Mouse (Mus musculus): ENCODE measurements around the gene Crtam.

Gene Crtam

DNA sequence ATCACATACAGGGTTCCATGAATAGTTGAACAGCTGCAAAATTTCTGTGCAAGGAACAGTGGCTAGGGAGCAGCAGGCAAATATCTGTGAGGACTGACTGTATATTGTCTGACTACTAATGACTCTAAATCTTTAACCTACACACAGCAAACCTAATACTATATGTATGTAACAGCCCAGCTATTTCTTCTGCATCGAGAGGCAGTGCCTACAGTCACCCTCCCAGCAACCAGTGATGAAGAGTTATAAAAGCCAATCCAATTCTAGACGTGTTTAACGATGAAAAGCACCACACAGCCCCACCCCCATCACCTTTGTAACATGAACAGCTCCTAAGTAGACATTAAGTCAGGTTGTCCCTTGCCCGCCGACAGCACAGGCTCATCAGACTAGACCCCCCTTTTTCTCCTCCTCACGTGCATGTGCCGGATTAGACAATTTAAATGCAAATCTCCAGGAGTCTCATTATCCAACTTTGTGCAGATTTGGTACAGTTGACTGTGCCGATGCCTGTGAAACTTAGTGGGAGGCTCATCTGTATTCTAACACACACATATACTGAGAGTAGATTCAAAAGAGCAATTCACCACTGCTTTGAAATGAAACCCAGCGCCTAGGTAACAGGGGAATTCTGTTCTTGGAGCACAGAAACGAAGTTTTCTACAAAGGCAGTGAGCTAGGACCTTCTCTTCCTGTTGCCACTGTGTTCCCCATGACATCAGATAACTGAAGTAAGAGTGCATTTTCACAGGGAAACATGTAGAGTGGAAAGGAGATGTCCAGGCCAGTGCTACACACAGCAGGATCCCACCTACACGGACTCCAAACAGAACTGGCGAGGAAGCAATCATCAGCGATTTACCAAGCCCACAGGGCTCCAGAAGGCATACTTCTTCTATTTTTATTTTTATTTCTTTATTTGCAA lies 7.3 kb upstream of the Crtam start:
- DNase-seq (ENCODE audit: low read depth, low spot score) = no peak

DNA sequence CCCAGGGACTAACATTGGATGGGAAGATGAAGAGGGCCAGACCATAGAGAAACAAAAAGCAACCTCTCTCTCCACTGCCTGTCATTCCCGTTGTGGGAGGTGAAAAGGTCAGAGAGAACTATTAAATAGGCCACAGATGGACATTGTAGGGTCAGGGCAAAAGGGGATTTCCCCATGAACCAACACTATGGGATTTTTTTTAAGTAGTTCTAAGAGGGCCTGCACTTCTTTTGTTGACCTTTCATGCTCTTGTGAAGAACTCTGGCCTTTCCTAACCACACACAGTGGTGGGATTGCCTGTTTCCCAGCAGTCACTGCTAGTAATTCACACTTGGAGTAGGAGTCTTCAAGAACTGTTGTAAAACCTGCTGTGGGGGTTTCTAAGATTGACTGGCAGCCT lies 3.4 kb upstream of the Crtam start:
- no peak for DNase-seq (ENCODE audit: low read depth, low spot score)

DNA sequence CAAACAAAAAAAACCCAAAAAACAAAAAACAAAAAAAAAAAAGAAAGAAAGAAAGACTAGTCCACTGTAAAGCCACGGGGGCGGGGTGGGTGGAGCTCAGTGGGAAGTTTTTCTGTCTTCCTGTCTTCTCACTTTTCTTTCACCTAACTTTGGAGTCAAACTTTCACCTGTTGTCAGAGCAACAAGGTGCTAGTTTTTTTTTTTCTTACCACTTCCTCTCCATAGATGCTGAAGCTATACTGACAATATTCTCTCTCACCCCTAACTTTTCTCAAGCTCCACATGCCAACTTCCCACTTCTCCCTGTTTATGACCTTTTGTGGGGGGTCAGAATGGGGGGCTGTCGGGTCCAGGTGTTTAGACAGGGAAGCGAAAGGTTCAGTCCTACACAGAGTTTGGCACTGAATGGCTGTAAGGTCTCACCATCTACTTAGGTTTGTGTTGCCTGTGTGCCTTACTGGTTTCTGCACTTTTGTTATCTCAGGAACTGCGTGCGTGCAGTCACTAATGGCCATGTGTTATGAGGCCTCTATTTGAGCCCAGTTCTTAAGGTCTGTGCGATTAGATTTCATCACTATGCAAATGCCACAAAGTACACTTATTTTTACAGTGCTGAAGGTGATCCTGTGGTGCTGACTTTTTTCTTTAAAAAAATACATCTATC lies 7.2 kb downstream of the Crtam start:
- peak; percentile 71 for DNase-seq (ENCODE audit: low read depth, low spot score)

DNA sequence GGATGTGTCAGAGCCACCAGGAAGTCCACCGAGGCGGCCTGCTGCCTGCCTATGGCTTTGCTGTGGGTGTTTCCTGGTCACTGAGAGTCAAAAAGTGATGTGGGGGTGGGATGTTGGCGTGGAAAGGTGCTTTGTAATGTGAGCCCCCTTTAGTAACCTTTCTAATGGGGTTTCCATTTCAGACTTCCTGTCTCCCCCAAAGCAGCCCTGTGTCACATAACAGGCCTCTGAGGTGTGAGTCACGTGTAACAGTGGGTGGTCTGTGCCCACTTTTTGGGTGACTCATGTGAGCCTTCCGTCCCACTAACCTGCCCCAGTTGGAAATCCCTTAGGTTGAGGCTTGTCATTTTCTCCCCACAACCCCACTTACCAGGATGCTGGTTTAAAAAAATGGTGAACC lies 10.4 kb downstream of the Crtam start:
- peak; percentile 16 for DNase-seq (ENCODE audit: low read depth, low spot score)

- DNase-seq (ENCODE audit: low read depth, low spot score) = no peak
Observed at GRCm38 (mm10) chr9:40991511-40991910, 12.9 kb downstream of the Crtam start.

DNA sequence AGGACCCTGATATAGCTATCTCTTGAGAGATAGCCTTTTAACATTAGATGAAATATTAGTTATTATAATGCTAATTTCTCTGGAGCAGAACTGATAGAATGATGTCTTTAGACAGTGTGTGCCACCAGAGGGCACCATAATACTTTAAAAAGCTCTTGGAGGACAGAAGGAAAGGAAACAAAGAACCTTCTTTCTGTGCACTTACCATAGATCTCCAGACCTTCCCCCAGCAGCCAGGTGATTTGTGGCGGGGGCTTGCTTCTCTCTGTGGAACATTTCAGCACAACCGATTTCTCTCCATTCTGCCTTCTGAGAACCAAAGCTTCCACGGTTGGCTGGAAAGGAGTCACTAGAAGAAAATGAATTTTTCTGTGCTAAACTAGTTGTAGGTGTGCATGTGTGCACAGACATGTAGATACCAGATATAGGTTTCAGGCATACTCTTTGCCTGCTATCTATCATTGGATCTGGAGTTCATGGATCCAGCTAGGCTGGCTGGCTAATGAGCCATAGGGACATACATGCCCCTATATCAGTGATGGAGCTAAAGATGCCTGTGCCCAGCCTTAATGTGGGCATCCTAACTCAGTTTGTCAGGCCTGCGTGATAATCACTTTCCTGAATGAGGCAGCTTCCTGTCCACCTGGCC lies 14.4 kb downstream of the Crtam start:
- DNase-seq (ENCODE audit: low read depth, low spot score) = peak; percentile 81

DNA sequence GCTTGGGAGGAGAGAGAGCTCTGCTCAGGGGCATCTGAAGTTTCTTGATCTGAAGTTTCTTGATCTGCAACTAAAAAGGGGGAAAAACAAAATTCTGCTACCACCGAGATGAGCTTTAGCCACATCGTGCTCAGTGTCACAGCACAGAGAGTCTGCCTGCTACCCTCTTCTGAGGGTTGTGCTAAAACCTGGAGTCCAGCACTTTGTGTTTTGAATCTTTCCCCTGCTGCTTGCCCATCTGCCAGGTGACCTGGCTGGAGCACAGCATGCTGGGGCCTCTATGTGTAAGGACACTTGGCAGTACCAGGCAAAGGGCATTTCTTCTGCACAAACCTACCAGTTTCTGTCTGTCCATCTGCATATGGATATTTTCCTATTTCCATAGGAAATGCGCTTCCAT lies 20.1 kb downstream of the Crtam start:
- DNase-seq (ENCODE audit: low read depth, low spot score) = no peak

GRCm38 (mm10) chr9:40983758-40984157 lies 20.7 kb downstream of the Crtam start:
- DNase-seq (ENCODE audit: low read depth, low spot score) = no peak

GRCm38 (mm10) chr9:40982480-40982879 lies 21.9 kb downstream of the Crtam start:
- no peak for DNase-seq (ENCODE audit: low read depth, low spot score)

DNA sequence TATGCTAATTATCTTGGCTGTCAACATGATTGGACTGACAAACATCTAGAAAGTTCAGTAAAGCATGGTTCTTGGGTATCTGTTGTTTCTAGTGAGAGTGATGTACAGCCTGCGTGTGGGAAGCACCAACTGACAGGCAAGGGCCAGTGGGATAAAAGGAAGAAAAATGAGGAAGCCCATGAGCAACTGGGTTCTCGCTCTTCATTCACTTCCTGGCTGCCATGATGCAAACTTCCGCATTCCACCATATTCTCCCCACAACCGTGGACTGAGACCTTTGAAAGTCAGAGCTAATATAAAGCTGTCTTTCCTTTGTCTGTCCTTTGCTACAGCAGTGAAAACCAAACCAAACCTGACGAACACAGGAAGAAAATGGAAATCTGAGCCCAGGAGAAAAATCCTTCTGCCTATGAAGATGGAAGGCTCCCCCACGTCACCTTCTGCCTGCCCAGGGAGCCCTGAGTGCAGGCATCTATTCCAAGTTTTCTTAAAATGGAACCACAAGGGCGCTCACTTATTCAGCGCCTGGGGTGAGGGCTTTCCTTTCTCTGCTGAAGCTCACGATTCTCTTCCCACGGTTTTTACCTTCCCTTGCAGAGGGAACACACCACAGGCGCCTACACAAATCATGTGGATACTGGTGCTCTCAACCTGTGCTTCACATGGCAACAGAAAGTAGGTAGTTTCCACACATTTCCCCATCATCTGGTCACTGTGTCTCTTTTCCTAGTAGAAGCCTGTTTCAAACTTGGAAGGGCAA lies 30.2 kb downstream of the Crtam start:
- no peak for DNase-seq (ENCODE audit: low read depth, low spot score)

DNA sequence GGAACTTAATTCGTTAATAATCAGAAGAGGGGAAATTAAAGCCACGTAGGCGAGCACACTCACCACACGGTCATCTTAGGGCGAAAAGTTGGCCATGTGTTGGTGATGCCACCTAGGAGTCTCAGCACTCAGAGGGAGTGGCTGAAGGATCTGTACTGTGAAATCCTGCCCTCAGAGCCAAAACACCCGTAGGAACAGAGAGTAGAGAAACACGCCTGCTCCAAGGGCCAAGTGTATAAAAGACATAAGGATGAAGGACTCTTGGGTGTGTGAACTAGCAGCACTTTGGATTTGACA lies 40.1 kb downstream of the Crtam start:
- no peak for DNase-seq (ENCODE audit: low read depth, low spot score)

GRCm38 (mm10) chr9:40963586-40964417 lies 40.6 kb downstream of the Crtam start, which contains the start of gene Jhy:
Gene Jhy (minus strand): TSS chr9:40964118.
- no peak for DNase-seq (ENCODE audit: low read depth, low spot score)

GRCm38 (mm10) chr9:40961401-40961800 lies 43.0 kb downstream of the Crtam start:
- DNase-seq (ENCODE audit: low read depth, low spot score) = no peak

DNA sequence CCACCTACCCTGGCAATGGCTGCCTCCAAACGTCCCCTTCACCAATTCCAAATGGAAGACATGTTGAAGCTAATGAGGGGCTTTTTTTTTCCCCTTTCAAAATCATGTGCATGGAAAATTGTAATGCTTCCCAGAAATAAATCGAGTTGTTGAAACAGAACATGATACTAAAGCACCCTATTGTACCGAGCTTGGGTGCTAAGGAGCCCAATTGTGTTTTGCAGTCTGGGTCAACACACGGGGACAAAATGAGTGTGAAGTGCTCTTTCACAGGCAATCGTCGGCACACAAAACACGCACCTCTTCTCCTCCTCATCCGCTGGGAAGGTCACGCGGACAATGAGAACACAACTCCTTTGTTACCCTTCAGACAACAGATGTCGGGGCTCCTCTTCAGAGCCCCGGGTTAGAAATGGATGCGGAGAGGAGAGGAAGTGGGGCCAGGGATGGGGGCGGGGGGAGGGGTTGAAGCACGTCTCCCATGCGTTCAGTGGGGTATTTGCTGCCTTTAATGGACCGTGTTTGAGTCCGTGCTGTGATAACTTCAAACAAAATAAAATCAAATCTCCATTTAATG lies 55.3 kb downstream of the Crtam start:
- DNase-seq (ENCODE audit: low read depth, low spot score) = no peak

DNA sequence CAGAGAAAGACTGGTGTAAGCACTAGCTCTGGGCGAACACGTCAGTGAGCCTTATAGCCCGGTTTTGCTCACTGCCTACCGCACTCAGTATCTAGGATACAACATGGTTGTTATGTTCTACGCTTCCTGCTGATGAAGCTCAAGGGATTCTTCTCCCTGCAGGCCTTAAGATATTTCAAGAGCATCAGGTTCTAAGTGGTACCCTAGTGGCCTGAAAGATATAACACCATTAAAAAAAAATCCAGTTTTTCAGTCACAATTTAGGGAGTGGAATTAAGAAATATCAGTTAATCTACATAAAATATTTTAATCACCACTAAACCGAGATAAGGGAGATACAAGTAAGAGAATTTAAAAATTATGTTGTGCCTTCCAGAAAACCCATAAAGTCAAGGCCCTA lies 56.0 kb downstream of the Crtam start:
- no peak for DNase-seq (ENCODE audit: low read depth, low spot score)

DNA sequence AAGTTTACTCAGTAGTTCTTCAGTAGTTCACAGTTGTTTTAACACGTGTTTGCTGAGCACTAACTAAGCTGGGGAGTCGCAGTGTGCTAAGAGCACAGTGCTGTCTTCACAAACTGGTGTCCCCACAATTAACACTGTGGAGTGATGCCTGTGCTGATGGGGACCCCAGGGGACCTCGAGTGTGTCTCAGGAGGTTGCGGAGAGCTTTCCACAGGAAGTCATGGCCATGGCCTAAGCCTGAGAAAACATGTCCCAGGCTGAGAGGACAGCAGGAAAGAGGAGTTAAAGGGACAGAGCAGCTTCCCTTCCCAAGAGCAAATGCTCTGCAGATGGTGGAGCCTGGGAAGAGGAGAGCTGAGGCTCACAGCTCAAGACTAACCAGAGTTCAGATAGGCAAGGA lies 57.3 kb downstream of the Crtam start:
- no peak for DNase-seq (ENCODE audit: low read depth, low spot score)

DNA sequence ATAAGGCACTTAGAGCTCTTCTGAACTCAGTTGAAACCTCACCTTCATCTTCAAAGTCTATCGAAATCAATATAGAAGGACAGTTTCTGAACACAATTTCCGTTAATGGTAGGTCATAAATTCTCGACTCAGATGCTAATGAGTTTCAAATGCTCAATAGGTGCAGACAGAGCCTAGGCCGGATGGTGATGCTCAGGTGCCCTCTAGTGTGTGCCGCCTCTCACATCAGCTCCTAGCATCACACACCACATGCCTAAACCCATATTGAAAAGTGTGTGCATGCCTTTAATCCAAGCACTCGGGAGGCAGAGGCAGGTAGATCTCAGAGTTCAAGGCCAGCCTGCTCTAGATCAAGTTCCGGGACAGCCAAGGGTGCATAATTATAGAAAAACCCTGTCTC lies 67.0 kb downstream of the Crtam start:
- peak; percentile 2 for DNase-seq (ENCODE audit: low read depth, low spot score)

- DNase-seq (ENCODE audit: low read depth, low spot score) = peak; percentile 3
Observed at GRCm38 (mm10) chr9:40933323-40933722, 71.1 kb downstream of the Crtam start.

DNA sequence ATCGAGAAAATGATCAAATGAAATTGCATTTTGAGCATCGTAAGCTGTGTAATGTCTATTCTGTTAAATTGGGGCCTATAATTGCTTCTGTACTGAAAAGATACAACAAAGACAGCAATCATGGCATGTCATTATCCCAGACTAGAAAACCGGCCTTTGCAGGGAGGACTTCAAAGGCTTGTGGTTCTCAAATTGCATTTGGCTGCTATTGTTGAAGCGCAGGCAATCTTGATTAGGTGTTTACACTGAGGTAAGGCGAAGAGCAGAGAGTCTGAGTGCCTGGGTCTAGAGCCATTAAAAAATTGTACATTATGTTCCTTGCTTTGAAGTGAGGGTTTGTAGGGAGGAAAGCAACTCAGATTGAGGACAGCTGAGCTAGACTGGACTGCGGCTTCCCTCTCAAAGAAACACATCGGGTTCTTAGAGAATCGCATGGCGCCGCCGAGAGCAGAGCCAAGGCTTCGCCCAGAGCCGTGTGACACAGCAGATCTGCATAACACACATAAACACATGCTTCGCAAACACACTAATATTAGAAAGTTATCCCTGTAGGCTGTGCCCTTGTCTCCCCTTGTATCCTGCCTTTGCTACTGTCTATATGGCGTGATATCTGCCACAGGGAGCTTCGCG lies 77.0 kb downstream of the Crtam start:
- no peak for DNase-seq (ENCODE audit: low read depth, low spot score)

All from CD4-positive, CD25-positive, alpha-beta regulatory T cell, adult 2 months (primary cell).